Mouse (Mus musculus) gastrocnemius, postnatal 36 days (tissue): ENCODE results near the gene Gm10188. TPM values are rescaled to one million over a fixed set of nuclear protein-coding genes. Genes with fewer than 3 reads are reported as not detected.

Source experiments
- DNase-seq, 2 experiments: peaks; one replicate each; pipeline ENCODE4 v3.0.0; 2022
- intact Hi-C: fragments of 180-260 bp; cut with DNase I; formaldehyde crosslinking; loops from one replicate; pipeline ENCODE4 v1.15.1; 2025
- total RNA-seq, 2 experiments: library from RNA; stranded (reverse); gene quantifications; 2 replicates each; pipeline ENCODE4 v1.2.3; 2021

Gm10188 gene
- total RNA-seq, 2 experiments from 2014 or later, result not detected

DNA sequence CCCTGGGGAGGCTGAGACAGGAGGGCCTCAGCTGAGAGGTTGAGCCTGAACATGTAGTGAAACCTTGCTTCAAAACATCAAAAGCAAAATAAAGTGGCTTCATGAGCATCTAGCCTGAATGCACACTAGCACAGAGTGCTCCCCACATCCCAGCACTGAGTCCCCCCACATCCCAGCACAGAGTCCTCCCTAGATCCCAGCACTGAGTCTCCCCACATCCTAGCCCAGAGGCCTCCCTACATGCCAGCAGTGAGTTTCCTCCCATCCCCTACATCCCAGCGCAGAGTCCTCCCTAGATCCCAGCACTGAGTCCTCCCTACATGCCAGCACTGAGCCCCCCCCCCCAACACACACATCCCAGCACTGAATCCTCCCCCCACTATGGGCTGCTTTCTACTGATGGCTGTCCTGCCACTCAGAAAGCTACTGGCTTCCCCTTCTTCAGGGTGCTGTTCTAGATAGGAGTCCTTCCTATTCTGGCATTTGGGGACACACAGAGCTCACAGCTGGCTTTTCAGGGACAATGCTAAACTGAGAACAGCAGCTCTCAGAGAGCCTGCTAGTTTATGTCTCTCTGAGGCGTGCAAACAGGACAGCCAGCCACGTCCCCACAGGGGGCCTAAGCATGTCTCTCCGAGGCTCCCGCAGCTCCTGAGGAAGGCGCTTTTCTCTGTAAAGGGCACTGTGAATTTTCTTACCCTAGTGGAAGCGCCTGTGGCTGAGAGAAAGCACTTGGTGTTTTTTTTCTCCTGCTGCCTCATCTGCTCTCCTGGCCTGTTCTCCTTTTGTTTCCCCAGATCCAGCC, 2.1 kb upstream of the Gm10188 start:
- DNase-seq, result no peak
- intact Hi-C loops, result no loop called here

DNA sequence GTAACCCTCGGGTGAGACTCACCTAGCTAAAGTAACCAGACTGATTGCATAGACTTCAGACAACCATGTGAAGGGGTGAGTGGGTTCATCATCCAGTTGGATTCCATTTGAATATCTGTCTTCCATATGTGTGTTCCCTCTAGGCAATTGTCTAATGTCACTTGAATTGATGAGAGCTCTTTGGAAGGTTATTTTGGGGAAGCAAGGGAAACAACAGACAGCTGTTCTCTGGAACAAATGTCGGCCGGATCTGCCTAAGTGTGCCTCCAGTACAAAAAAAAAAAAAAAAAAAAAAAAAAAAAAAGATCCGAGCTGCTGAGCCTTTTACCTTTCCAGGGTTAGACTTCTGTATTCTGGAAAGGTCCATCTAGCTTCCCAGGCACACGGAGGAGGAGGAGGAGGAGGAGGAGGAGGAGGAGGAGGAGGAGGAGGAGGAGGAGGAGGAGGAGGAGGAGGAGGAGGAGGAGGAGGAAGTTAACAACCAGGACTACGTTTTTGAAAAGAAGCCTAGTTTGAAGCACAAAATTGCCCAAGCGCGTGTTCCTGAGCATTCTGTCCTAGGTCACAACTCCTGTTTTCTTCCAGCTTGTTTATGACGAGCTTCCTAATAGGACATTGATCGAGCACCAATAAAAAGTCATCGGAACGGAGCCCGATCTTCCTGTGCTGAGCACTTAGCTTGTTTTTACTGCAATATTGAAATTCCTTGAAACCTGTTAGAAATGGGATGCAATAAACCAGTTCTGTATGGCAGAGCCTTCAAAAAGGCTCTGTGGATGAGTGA, 3.1 kb downstream of the Gm10188 start:
- DNase-seq, result no peak
- intact Hi-C loops, result no loop called here

DNA sequence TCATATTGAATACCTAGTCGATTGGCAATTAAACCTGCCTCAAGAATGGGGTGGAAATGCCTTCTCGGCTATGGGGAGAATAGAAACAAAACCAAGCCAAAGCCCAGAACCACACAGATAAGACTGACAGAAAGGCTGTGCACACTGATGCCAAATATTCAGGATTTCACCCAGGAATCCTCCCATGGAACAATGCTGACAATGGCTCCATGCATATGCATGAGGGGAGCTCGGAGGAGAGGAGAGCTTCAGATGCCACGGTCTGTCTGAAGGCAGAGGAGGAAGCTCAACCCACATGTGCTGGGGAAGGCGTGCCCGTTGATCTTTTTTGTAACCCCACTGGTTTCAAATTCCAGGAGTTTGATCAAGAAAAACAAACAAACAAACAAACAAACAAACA, 7.4 kb downstream of the Gm10188 start:
- intact Hi-C loops, result no loop called here
- no peak for DNase-seq

DNA sequence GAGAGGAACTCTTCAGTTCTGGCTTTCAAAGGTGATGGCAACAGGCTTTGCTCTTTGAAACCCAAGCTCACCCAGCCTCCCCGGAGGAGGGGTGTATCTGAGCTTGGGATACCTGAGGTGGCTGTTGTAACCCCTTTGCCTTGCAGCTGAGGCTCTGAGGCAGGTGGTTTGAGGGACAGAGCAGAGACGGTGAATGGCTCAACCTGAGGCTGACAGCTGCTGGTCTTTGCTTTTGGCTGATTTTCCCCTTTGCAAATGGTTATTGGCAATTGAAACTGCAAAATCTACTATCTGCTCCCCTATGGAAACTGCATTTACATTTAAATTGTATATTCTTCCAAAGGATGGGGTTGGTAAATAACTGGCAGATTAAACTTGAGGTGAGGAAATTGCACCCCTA, 7.9 kb downstream of the Gm10188 start:
- no peak for DNase-seq
- intact Hi-C loops, result no loop called here

- no peak for DNase-seq
- intact Hi-C loops, result no loop called here
These were observed 13.3 kb downstream of the Gm10188 start for GRCm38 (mm10) chr1:132216276-132216675.

- intact Hi-C loops, result loop anchor here (5.0 kb wide), 1 partner anchor 94 kb away; no protein-coding TSS in a partner anchor
- DNase-seq, result no peak
These were observed 16.5 kb downstream of the Gm10188 start for GRCm38 (mm10) chr1:132213076-132213475.

- DNase-seq, result peak; percentile 46 to 49
- intact Hi-C loops, result loop anchor here (5.0 kb wide), 1 partner anchor 95 kb away; no protein-coding TSS in a partner anchor
These were observed 17.3 kb downstream of the Gm10188 start for GRCm38 (mm10) chr1:132212218-132212617.

DNA sequence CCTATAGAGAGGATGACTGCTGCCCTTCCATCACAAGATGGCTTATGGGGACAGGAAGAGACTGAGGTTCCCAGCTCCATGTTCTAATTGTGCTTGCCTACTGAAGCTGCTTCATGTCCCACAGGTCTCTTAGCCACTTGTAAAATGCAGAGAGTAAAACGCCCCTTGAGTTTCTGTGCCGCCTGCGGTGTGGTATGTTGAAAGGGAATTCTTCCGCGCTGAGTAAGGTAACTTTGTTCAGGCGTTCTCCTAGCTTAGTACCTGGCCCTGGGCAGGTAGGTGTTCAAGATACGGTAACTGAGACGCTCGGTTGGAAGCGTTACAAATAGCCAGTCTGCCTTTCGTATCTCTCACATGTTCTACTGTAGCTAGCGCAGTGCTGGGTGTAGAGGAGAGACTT, 17.9 kb downstream of the Gm10188 start:
- intact Hi-C loops, result loop anchor here (5.0 kb wide), 1 partner anchor 96 kb away; no protein-coding TSS in a partner anchor
- DNase-seq, result no peak

- DNase-seq, result no peak
- intact Hi-C loops, result loop anchor here (5.0 kb wide), 1 partner anchor 96 kb away; no protein-coding TSS in a partner anchor
These were observed 18.6 kb downstream of the Gm10188 start for GRCm38 (mm10) chr1:132210922-132211321.

DNA sequence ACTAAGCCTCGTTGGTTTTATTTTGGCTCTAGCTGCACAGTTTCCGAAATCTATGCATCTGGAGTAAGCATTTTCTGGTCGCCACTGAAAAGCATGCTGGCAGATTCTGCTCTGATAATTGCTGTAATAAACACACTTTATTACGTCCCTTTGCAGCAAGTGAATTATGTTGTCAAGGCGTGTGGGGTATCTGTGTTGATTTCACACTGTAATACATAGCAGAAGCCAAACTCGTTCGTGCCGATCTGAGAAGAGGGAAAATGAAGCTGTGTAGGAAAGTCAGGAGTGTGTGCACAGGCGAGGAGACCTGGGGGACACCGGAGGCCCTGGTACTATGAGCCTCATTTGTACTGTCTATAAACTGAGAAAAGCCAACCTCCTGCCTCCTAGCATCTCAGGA, 20.2 kb downstream of the Gm10188 start:
- no peak for DNase-seq
- intact Hi-C loops, result no loop called here

GRCm38 (mm10) chr1:132208154-132208553, 21.4 kb downstream of the Gm10188 start:
- intact Hi-C loops, result no loop called here
- DNase-seq, result no peak

DNA sequence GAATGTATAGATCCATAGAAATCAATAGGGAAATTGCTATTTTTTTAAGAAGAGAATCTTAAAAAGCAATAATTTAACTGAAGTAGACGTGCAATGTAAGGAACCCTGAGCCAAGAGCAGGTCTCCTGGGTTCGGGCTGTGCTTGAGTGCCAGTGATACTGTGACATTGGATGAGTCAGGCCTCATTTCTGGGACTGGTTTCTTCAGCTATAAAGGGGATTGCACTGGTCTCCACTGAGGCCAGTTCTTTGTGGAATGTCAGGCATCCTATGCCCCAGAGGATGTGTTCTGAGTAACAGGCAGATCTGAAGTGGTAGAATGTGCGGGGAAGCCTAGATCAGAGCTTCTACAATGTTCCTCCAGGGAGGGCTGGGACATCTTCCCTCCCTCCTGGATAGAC, 22.7 kb downstream of the Gm10188 start:
- DNase-seq, result no peak
- intact Hi-C loops, result no loop called here

- no peak for DNase-seq
- intact Hi-C loops, result no loop called here
These were observed 23.6 kb downstream of the Gm10188 start for GRCm38 (mm10) chr1:132205958-132206357.

GRCm38 (mm10) chr1:132202771-132203170, 26.8 kb downstream of the Gm10188 start:
- intact Hi-C loops, result loop anchor here (5.0 kb wide), 1 partner anchor 35 kb away; no protein-coding TSS in a partner anchor
- no peak for DNase-seq

GRCm38 (mm10) chr1:132201936-132202335, 27.6 kb downstream of the Gm10188 start:
- DNase-seq, result no peak
- intact Hi-C loops, result loop anchor here (5.0 kb wide), 1 partner anchor 35 kb away; no protein-coding TSS in a partner anchor

DNA sequence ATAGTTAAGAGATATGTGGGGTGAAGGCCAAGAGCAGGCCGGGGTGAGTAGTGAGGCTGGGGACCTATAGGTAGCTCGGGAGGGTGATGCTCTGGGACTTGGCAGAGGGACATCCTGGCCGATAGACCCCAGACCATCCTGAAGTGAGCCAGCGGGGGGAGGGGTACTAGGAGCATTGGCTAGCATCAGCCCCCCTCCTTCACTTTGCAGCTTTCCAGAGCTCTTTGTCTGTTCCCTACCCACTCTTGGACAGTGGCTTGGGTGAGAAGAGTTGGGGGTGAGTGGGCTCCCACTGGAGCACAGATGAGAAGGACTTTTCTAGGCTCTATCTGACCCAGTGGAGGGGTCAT, 28.1 kb downstream of the Gm10188 start:
- intact Hi-C loops, result loop anchor here (5.0 kb wide), 1 partner anchor 34 kb away; no protein-coding TSS in a partner anchor
- DNase-seq, result no peak

GRCm38 (mm10) chr1:132200562-132201510, 28.7 kb downstream of the Gm10188 start:
- intact Hi-C loops, result loop anchor here (5.0 kb wide), 1 partner anchor 34 kb away; no protein-coding TSS in a partner anchor
- DNase-seq, result no peak

GRCm38 (mm10) chr1:132199934-132200333, 29.6 kb downstream of the Gm10188 start:
- intact Hi-C loops, result loop anchor here (5.0 kb wide), 1 partner anchor 33 kb away; no protein-coding TSS in a partner anchor
- DNase-seq, result no peak

- intact Hi-C loops, result no loop called here
- DNase-seq, result no peak
These were observed 30.3 kb downstream of the Gm10188 start for GRCm38 (mm10) chr1:132199244-132199643.

GRCm38 (mm10) chr1:132198401-132199071, 31.0 kb downstream of the Gm10188 start:
- DNase-seq, result no peak
- intact Hi-C loops, result no loop called here
